Mouse (Mus musculus): ENCODE results near the gene Itga6.

DNA sequence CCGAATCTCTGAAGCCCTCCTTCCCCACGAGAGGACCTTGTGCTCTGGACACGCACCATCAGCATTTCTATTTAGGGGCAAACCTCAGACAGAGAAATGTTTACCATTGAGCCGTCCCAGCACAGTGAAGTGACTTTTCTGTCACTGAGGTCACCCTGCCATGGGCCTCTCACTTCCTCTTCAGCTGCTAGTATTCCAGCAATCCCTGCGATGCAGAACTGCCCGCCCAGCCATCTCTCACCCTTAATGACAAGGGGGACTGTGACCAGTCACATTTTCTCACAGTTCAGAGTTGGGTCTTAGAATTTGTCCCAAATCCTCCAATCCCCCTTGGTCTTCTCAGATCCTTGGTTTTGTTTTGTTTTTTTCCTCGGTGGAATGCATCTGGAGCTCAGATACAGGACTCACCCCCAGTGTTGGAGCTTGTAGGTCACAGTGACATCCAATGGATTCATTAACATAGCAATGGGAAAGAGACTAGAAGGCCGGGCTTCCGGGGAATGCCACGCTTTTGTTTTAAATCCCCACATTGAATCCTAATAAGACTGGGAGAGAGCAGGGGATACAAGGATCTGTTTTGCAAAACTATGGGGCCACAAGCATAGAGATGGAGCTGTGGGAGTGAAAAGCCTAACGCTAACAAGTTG, 432 bp upstream of the Itga6 start:
- no peak for TF ChIP-seq CTCF (IDR thresholded peaks at IDR 0.05; ENCODE audit: borderline replicate concordance, insufficient read depth, low read length)
- TF ChIP-seq POLR2A (IDR thresholded peaks at IDR 0.05; ENCODE audit: low read depth, low read length): no peak
